12 mouse cellular contexts compared by ENCODE assay signal in the genomic region with DNA sequence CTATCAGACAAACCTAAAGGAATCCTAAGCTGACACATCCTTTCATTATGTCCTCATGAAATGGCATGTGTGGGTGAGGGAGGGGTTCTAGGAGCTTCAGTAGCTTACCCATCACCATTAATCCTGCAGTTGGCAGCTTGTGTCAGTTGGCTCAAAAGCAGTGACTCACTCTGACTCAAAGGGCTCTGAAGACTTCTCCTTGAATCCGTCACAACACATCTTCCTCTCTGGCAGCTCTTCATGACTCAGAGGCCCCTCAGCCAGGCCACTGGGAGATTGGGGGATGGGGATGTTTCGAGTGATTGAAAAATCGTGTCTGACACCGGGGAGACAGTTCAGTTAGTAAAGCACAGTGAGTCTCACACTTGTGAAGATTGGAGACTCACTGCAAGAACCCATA.
DNase-seq lines count a peak whose midpoint lies in the region; ATAC-seq and TF ChIP-seq lines count a peak whose summit lies in the region.
"Had no signal": no experiment of that assay in that cellular context is flagged by ENCODE, and none has a peak within 500 bp of the region (broad histone marks: within the 10 kb centered on the region; RNA-seq: fewer than 3 reads in every experiment).

No protein-coding gene starts in this region.

- H3K9me3 ChIP-seq in embryonic facial prominence, embryonic 14.5 days (ENCODE audit: control insufficient read depth, low read length) = no peaks in the 10 kb centered on the region
- no peaks in the 10 kb centered on the region for H3K9me3 ChIP-seq in embryonic facial prominence, embryonic 10.5 days
- no peaks in the 10 kb centered on the region for H3K9me3 ChIP-seq in lung, embryonic 14.5 days (ENCODE audit: low read depth, low read length)
- no peaks in the 10 kb centered on the region for H3K9me3 ChIP-seq in kidney, embryonic 14.5 days (ENCODE audit: control insufficient read depth, low read length)
- H3K9me3 ChIP-seq: kidney, embryonic 15.5 days had no signal

- no peak for TF ChIP-seq CTCF in lung, embryonic 14.5 days (IDR thresholded peaks at IDR 0.05; ENCODE audit: low read depth)
- TF ChIP-seq CTCF in lung, adult 2 months (IDR thresholded peaks at IDR 0.05; ENCODE audit: insufficient read depth, low read length) = no peak

- H3K27ac ChIP-seq in embryonic facial prominence, embryonic 14.5 days (replicated peaks; ENCODE audit: low read depth, low read length) = no peak overlapping the region
- no peak overlapping the region for H3K27ac ChIP-seq in embryonic facial prominence, embryonic 10.5 days (replicated peaks)
- no peak overlapping the region for H3K27ac ChIP-seq in lung, embryonic 14.5 days (ENCODE audit: low read depth)
- H3K27ac ChIP-seq in macrophage = peak overlapping the region; percentile 54
- H3K27ac ChIP-seq in kidney, embryonic 14.5 days (ENCODE audit: low read depth, low read length) = no peak overlapping the region
- H3K27ac ChIP-seq: liver, embryonic 14.5 days had no signal

- no peak overlapping the region for H3K9ac ChIP-seq in embryonic facial prominence, embryonic 14.5 days (ENCODE audit: low read depth, low read length)
- H3K9ac ChIP-seq in lung, embryonic 14.5 days = no peak overlapping the region
- H3K9ac ChIP-seq in kidney, embryonic 14.5 days (ENCODE audit: low read depth, low read length) = no peak overlapping the region
- H3K9ac ChIP-seq: kidney, embryonic 15.5 days; liver, embryonic 14.5 days had no signal

- H3K4me1 ChIP-seq in embryonic facial prominence, embryonic 14.5 days (ENCODE audit: control insufficient read depth, insufficient read depth, low read length) = peaks cover 28% of the 10 kb centered on the region
- H3K4me1 ChIP-seq in embryonic facial prominence, embryonic 10.5 days = peaks cover 32% of the 10 kb centered on the region
- no peaks in the 10 kb centered on the region for H3K4me1 ChIP-seq in lung, embryonic 14.5 days (ENCODE audit: insufficient read depth)
- H3K4me1 ChIP-seq in lung, adult 2 months (ENCODE audit: control insufficient read depth, insufficient read depth, low read length) = peaks cover 3% of the 10 kb centered on the region
- H3K4me1 ChIP-seq in kidney, embryonic 14.5 days (ENCODE audit: control insufficient read depth, insufficient read depth, low read length) = peaks cover 4% of the 10 kb centered on the region; the same call in 1 of the 2 replicates

- no peaks in the 10 kb centered on the region for H3K36me3 ChIP-seq in embryonic facial prominence, embryonic 14.5 days (ENCODE audit: control insufficient read depth, insufficient read depth, low read length)
- H3K36me3 ChIP-seq in embryonic facial prominence, embryonic 10.5 days (replicated peaks) = no peaks in the 10 kb centered on the region
- no peaks in the 10 kb centered on the region for H3K36me3 ChIP-seq in lung, embryonic 14.5 days (ENCODE audit: insufficient read depth)
- H3K36me3 ChIP-seq in macrophage (ENCODE audit: inconsistent target) = no peaks in the 10 kb centered on the region
- no peaks in the 10 kb centered on the region for H3K36me3 ChIP-seq in kidney, embryonic 14.5 days (ENCODE audit: control insufficient read depth, insufficient read depth, low read length)
- H3K36me3 ChIP-seq: kidney, embryonic 15.5 days had no signal

- no peak for TF ChIP-seq POLR2A in lung, adult 2 months (IDR thresholded peaks at IDR 0.05; ENCODE audit: borderline replicate concordance, extremely low read depth, low read depth, low read length)

- no peak overlapping the region for H3K4me3 ChIP-seq in embryonic facial prominence, embryonic 14.5 days (ENCODE audit: low read depth, low read length)
- H3K4me3 ChIP-seq in embryonic facial prominence, embryonic 10.5 days = no peak overlapping the region
- no peak overlapping the region for H3K4me3 ChIP-seq in lung, embryonic 14.5 days (ENCODE audit: low read depth, low read length)
- no peak overlapping the region for H3K4me3 ChIP-seq in lung, adult 2 months (replicated peaks; ENCODE audit: extremely low read depth, low read depth, low read length)
- no peak overlapping the region for H3K4me3 ChIP-seq in macrophage (ENCODE audit: inconsistent target)
- H3K4me3 ChIP-seq in kidney, embryonic 14.5 days (ENCODE audit: low read length) = no peak overlapping the region
- H3K4me3 ChIP-seq: kidney, embryonic 15.5 days had no signal

- no peaks in the 10 kb centered on the region for H3K27me3 ChIP-seq in embryonic facial prominence, embryonic 14.5 days (replicated peaks; ENCODE audit: control insufficient read depth, insufficient read depth, low read length)
- no peaks in the 10 kb centered on the region for H3K27me3 ChIP-seq in embryonic facial prominence, embryonic 10.5 days (replicated peaks; ENCODE audit: low read depth, poor library complexity, severe bottlenecking)
- no peaks in the 10 kb centered on the region for H3K27me3 ChIP-seq in lung, embryonic 14.5 days (ENCODE audit: insufficient read depth, low read length)
- H3K27me3 ChIP-seq in kidney, embryonic 14.5 days (ENCODE audit: control insufficient read depth, insufficient read depth, low read length) = no peaks in the 10 kb centered on the region
- H3K27me3 ChIP-seq: kidney, embryonic 15.5 days had no signal

- WGBS in embryonic facial prominence, embryonic 14.5 days = 60% methylated on average over 4 of the region's 4 CpGs
- 76% methylated on average over 4 of the region's 4 CpGs for WGBS in embryonic facial prominence, embryonic 10.5 days
- WGBS in lung, embryonic 14.5 days = 53% methylated on average over 4 of the region's 4 CpGs
- 40% methylated on average over 4 of the region's 4 CpGs for WGBS in lung, adult 2 months
- WGBS in macrophage (ENCODE audit: missing documents) = 12% methylated on average over 4 of the region's 4 CpGs
- WGBS in kidney, embryonic 14.5 days = 86% methylated on average over 4 of the region's 4 CpGs

- no peaks in the 10 kb centered on the region for H3K79me2 ChIP-seq in macrophage (ENCODE audit: inconsistent target)

- ATAC-seq in embryonic facial prominence, embryonic 14.5 days (ENCODE audit: low read depth) = no peak
- ATAC-seq in lung, embryonic 14.5 days (ENCODE audit: insufficient read depth) = no peak
- ATAC-seq in kidney, embryonic 14.5 days (ENCODE audit: low FRiP score, low TSS enrichment) = no peak

- H3K4me2 ChIP-seq in embryonic facial prominence, embryonic 14.5 days (ENCODE audit: low read depth, low read length) = no peak overlapping the region
- H3K4me2 ChIP-seq in lung, embryonic 14.5 days = no peak overlapping the region
- H3K4me2 ChIP-seq in kidney, embryonic 14.5 days (replicated peaks; ENCODE audit: low read depth, low read length) = no peak overlapping the region
- H3K4me2 ChIP-seq: kidney, embryonic 15.5 days had no signal

- peak; percentile 70 for DNase-seq in embryonic facial prominence, embryonic 14.5 days (ENCODE audit: low spot score)
- DNase-seq in embryonic facial prominence, embryonic 10.5 days (ENCODE audit: low spot score) = no peak
- DNase-seq in lung, embryonic 14.5 days = peak; percentile 34
- no peak for DNase-seq in lung, adult 2 months
- peak; percentile 87 for DNase-seq in adrenal gland, postnatal 14 days
- no peak for DNase-seq in ovary, postnatal 36 days (ENCODE audit: low spot score)
- DNase-seq: cerebellum, adult 8-10 months; heart, postnatal 14 days had no signal

Comparison
In these comparisons a context has a peak if more than half of its experiments do, and no peak if none do; other contexts are left out.
1. DNase-seq: peak in embryonic facial prominence, embryonic 14.5 days (single experiment), lung, embryonic 14.5 days (single experiment) and adrenal gland, postnatal 14 days (single experiment); none in embryonic facial prominence, embryonic 10.5 days (single experiment), lung, adult 2 months (single experiment) and ovary, postnatal 36 days (single experiment).